Mouse (Mus musculus): Measurements from ENCODE around the gene 4930563M21Rik.
"Not testable (repeated sequence)": the region's sequence is repeated elsewhere in the genome, so short reads cannot be mapped to it uniquely, and the experiment has no call there.

4930563M21Rik gene

GRCm38 (mm10) chr9:56010450-56010849, at the start of gene 4930563M21Rik:
Gene 4930563M21Rik, minus strand, starts transcription at chr9:56010550.
- DNase-seq (ENCODE audit: low read depth, low spot score) = no peak

GRCm38 (mm10) chr9:56056147-56056546, 45.8 kb upstream of the 4930563M21Rik start:
- DNase-seq (ENCODE audit: low read depth, low spot score) = no peak

GRCm38 (mm10) chr9:56053796-56054195, 43.4 kb upstream of the 4930563M21Rik start:
- DNase-seq (ENCODE audit: low read depth, low spot score) = no peak

GRCm38 (mm10) chr9:56042181-56042621, 31.9 kb upstream of the 4930563M21Rik start:
- DNase-seq (ENCODE audit: low read depth, low spot score) = no peak

GRCm38 (mm10) chr9:56041372-56042180, 31.2 kb upstream of the 4930563M21Rik start, which contains the start of gene Rcn2:
Gene Rcn2, plus strand, starts transcription at chr9:56041845.
- peak; percentile 92 for DNase-seq (ENCODE audit: low read depth, low spot score)

GRCm38 (mm10) chr9:56032219-56032618, 21.9 kb upstream of the 4930563M21Rik start:
- no peak for DNase-seq (ENCODE audit: low read depth, low spot score)

GRCm38 (mm10) chr9:56027292-56027691, 16.9 kb upstream of the 4930563M21Rik start:
- DNase-seq (ENCODE audit: low read depth, low spot score) = no peak

- no peak for DNase-seq (ENCODE audit: low read depth, low spot score)
Observed at GRCm38 (mm10) chr9:56024772-56025171, 14.4 kb upstream of the 4930563M21Rik start.

- DNase-seq (ENCODE audit: low read depth, low spot score) = not testable (repeated sequence)
Observed at GRCm38 (mm10) chr9:56004679-56005078, 5.7 kb downstream of the 4930563M21Rik start.

- peak; percentile 35 for DNase-seq (ENCODE audit: low read depth, low spot score)
Observed at GRCm38 (mm10) chr9:55946819-55947218, 63.5 kb downstream of the 4930563M21Rik start.

GRCm38 (mm10) chr9:55941356-55941755, 69.0 kb downstream of the 4930563M21Rik start:
- no peak for DNase-seq (ENCODE audit: low read depth, low spot score)

- DNase-seq (ENCODE audit: low read depth, low spot score) = no peak
Observed at GRCm38 (mm10) chr9:55938618-55938985, 71.7 kb downstream of the 4930563M21Rik start.

GRCm38 (mm10) chr9:55937664-55938617, 72.4 kb downstream of the 4930563M21Rik start, which contains the start of gene Scaper:
Gene Scaper, minus strand, starts transcription at chr9:55938119.
- DNase-seq (ENCODE audit: low read depth, low spot score) = peak; percentile 89

GRCm38 (mm10) chr9:55937224-55937663, 73.1 kb downstream of the 4930563M21Rik start:
- no peak for DNase-seq (ENCODE audit: low read depth, low spot score)

GRCm38 (mm10) chr9:55932482-55932881, 77.9 kb downstream of the 4930563M21Rik start:
- DNase-seq (ENCODE audit: low read depth, low spot score) = no peak

GRCm38 (mm10) chr9:55918579-55918978, 91.8 kb downstream of the 4930563M21Rik start:
- DNase-seq (ENCODE audit: low read depth, low spot score) = peak; percentile 30

- DNase-seq (ENCODE audit: low read depth, low spot score) = no peak
Observed at GRCm38 (mm10) chr9:55916751-55917150, 93.6 kb downstream of the 4930563M21Rik start.

All from embryo, embryonic 11.5 days (tissue).